Mouse (Mus musculus): ENCODE measurements around the gene Map2k7.
A peak's percentile ranks its signal among the peaks of the same experiment; 100 is the strongest.
"Not testable (repeated sequence)": the region's sequence is repeated elsewhere in the genome, so short reads cannot be mapped to it uniquely, and the experiment has no call there.

Gene Map2k7

DNA sequence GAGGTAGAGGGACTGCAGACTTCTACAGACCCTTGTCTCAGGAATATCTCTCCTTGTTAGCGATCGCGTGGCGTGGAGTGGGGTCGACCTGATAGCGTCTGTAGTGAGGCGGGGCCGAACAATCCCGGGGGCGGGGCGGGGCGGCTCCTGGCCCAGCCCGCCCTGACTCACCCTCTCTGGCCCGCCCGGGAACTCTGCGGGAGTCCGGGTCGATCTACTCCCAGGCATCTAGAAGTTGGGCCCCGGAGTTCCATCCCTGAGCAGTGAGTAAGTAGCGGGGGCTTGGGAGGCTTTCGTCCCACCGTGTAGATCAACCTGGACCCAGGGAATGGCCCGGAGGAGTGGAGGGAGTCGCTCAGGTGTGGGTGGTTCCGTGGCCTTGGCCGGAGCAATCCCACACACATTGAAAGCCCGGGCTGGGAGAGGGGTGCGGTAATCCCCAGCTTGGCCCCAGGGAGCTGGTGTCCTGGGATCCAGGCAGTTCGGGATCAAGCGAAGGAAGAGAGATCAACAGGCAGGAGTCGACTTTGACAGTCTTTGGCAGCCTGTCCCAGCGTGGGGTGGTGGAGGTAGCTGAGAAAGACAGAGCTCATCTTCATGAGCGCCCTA is 11.7 kb upstream of the Map2k7 start, which contains the start of gene Lrrc8e:
Gene Lrrc8e, plus strand, starts transcription at position 89 of the 609 bp plus-strand sequence.
- DNase-seq (ENCODE audit: low read depth) = peak; percentile 79

DNA sequence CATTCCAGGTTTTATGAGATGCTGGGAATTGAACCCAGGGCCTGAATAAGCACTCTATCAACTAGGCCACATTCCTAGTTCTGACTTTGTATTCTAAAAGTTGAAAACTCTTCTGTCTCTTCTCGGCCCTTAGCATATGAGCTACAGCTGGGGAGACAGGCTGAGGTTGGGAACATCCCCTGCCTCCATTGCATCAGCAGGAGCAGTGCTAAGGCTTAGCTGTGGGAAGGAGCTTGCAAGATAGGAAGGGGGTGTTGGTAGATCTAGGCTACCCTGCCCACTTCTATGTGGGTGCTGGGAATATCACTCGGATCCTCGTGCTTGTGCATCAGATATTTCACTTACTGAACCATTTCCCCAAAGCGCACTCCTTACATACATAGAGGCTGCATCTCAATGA is 10.6 kb upstream of the Map2k7 start:
- no peak for DNase-seq (ENCODE audit: low read depth)

DNA sequence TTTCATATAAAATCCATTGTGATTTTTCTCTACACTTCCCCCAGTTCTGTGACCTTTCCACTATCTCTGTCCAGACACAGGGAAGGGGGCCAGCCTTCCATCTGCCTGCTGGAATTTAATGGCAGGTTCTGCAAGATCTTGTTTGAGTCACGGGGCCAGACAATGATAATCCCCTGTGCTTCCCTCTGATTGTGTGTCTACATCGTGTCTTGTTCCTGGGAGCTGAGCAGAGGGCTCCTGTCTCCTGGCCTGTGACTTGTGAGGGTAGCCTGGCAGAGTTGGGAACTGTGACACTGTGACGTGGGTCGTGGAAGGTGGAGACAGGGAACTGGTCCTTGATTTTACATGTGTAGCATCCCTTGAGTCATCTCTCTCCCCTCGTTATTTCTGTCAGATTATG is 8.8 kb upstream of the Map2k7 start:
- no peak for DNase-seq (ENCODE audit: low read depth)

DNA sequence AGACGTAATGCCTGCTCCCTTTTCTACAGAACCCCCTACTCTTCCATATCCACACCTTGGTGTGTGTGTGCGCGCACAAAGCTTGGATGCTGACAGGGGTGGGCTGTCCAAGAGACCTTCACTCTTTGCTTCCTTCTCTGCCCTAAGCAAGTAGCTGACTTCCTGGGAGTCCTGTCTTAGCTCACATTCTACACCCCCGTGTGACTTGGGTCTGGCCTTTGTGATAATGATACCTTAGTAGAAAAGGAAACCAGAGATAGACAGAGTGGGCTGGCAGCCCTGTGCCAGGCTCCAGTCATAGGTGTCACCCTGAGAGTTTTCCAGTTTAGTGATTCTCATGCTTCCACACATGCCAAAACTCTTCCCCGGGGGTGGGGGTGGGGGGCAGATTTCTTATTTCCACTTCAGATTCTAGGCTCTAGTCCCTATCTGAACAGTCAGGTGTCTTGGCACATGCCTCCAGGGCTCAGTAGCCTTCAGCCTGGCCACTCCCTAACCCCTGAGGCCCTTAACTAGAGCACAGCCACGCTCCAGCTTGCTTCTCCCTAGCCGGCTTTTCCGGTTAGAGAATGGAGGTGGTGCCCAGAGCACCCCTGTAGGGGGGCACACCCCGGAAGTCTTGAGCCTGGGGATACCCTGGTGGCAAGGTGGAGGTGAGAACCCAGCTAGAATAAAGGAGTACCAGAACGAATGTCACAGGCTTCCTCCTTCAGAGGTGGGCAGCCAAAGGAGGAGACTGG is 7.8 kb upstream of the Map2k7 start:
- DNase-seq (ENCODE audit: low read depth) = no peak

DNA sequence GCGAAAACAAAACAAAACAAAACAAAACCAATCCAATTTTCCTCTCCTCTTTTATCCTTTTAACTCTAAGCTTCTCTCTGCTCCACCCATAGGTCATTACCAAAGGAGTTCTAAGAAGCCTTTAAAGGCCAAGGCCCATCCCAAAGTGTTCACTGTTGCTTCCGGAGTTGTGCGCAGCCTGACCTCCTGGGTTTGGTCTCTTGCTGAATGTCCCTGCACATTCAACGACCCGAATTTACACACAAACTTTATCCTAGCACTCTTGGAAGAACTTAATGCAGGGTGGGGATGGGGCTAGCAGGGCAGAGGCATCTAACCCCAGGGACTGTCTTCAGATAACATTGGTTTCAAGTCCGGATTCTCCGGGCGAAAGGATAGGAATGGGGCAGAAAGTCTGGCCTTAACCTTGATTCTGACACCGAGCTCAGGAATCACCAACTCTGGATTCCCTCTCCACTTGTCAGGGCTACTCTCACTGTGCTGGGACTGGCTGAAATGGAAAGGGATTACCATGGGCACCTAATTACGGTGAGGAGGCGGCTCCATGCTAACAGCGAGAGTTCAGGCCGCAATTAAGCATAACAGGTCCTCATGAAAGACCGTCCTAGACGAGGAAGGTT is 616 bp upstream of the Map2k7 start:
- DNase-seq (ENCODE audit: low read depth) = peak; percentile 30

DNA sequence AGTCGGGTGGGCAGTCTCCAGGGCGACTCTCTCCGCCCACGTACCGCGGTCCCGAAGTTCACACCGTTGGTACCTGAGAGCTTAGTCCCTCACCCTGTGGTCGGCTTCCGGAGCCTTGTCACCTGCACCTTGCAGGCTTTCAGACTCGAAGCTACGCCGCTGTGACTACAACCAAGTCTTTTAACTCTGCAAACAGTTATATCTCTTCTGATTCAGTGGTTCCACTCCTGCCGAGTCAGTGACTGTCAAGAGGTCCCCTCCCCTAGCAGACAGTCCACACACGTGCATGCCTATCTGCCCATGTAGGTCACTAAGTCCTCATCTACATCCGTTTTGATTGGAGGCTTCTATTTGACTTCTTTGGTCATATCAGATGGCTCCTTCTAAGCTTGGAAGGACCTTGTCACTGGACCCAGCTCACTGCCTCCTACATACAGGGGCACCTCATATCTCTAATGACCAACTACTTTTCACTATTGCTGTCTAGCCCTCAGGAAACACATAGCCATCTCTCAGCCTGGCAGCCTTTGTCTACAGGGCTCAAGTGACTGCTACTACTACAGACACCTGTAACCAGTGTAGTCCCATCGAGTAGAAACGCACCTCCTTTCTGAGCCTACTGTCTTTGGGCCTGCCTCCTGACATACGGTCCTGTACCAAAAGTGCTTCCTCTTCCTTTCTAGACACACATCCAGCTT is 802 bp downstream of the Map2k7 start:
- DNase-seq (ENCODE audit: low read depth) = no peak

DNA sequence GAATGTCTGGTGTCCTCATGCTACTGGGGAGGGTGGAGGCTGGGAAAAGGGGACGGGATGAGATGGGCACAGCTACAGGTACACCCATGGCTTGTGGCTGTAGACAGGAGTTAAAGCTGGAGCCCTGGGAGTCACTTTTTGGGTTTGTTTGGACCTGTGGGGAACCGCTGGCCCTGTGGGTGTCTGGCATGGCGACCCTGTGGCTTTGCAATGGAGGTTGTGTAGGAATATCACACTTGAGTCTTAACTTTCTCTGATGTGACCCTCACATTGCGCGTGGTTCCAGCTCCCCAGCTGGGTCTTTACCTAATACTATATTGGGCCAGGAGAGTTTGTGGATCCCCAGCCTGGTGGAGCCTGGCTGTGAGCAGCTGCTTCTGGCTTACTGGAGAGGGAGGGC is 6.5 kb downstream of the Map2k7 start:
- no peak for DNase-seq (ENCODE audit: low read depth)

DNA sequence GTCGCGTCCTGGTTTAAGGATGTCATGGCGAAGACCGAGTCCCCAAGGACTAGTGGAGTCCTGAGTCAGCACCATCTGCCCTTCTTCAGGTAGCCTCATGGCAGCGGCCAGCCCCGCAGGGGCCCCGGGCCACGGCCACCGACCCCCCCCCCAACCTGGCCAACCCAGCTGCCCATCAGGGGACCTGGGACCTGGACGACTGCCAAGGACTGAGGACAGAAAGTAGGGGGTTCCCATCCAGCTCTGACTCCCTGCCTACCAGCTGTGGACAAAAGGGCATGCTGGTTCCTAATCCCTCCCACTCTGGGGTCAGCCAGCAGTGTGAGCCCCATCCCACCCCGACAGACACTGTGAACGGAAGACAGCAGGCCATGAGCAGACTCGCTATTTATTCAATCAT is 7.2 kb downstream of the Map2k7 start:
- DNase-seq (ENCODE audit: low read depth) = no peak

DNA sequence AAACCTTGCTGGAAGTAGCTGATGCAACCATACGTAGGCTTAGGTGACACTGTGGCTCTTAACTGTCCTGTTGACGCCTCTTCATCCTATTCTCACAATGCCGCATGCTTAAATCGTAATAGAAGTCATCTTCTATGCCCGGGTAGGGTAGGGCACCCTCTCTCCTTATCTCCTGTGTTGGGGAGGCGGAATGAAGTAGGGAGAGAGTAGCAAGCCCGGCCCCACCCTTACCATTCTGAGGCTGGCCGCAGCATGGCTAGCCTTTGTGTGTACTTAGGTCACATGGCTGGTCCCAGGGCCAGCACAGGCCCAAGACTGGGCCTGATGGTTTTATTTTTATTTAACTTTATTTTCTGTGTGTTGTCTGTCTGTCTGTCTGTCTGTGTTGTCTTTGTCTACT is 8.7 kb downstream of the Map2k7 start:
- DNase-seq (ENCODE audit: low read depth) = no peak

DNA sequence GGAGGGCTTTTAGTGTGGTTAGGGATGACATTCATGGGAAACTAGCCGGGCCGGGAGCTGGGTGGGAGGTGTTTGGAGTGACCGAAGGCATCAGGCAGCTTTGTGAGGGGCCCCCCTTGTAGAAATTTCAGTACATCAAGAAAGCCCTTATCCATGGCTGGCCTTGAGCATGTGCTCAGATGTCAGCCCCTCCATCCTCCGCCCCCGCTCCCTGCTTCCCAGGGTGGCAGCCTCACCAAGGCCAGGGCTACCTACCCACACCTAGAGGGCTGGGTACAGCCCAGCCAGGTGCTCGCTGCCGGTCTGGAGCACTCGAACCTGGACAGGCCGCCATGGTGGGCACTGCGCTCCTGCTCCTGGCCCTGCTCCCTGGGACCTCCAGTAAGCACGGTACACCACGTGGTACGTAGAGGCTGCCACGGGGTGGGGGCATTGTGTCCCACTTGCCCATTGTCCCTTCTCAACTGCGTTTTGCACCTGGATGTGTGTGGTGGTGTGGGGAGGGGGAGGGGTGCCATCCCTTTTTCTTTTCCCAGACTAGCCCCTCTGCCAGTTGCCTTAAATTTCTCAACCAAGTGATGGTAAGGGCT is 9.5 kb downstream of the Map2k7 start, which contains the start of gene Tgfbr3l:
Gene Tgfbr3l, plus strand, starts transcription at position 264 of the 590 bp plus-strand sequence.
- DNase-seq (ENCODE audit: low read depth) = no peak

DNA sequence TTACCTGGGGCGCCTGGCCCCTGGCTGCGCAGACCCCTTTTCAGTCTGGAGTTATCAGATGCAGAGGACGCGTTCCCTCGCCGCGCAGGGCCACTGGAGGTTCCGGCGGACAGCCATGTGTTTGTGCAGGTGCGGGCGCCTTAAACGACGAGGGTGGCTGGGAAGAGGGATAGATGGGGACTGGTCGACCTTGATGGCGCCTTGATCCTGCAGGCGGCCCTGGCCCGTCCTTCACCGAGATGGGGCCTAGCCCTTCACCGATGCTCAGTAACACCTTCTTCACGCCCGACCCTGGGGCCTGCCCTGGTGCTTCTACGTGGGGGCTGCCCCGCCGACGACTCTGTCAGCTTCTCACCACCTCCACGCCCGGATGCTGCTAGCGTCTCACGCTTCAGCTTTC is 10.7 kb downstream of the Map2k7 start:
- no peak for DNase-seq (ENCODE audit: low read depth)

DNA sequence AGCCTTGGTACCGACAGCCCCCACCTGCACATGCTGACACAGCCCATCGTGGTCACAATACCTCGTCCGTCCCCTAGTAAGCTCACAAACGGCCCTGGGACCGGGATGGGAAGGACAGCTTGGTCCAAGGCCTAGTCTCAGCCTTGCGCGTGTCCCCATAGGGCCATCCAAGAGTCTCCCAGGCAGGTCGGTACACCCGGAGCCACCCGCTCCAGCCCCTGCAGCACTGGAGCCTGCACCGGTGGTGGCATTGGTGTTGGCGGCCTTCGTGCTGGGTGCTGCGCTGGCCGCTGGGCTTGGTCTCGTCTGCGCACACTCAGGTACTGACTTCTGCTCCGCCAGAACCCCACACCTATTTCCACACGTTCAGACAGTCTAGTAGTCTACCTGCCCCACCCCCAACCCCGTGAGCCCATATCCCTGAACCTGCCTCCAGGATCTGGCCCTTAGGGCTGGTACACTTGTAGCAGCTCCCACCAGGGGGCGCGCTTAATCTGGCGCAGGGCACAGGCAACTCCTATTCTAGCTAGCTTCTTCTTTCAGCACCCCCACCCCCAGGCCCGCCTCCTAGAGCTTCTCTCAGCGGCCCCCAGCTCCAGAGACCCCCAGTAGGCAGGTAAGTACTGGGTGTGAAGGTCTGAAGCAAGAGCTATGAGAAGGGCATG is 11.9 kb downstream of the Map2k7 start:
- peak; percentile 91 for DNase-seq (ENCODE audit: low read depth)

DNA sequence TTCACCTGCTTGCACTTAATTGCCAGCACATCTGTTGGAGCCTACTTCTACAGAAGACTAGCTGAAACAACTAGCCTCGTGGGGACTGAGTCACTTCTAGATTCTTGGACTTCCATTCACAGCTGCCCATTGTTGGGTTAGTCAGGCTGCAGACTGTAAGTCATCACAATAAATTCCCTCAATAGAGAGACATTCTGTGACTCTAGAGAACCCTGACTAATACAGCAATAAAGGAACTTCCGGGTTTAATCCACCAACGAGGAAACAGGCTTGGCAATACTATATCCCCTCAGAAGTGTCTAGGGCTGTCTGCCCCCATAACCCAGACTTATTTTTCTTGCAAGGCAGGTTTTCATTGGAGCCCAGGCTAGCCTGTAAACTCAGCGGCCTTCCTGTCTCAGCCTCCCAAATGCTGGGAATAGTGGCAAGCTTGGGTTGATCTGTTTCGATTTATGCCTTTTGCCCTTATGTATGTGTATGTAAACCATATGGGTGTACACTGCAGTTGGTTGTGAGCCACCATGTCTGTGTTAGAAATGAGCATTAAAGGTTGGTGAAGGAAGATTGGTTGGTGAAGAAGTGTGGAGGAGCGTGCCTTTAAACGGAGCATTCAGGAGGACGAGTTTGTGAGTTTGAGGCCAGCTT is 13.7 kb downstream of the Map2k7 start:
- DNase-seq (ENCODE audit: low read depth) = peak; percentile 68

DNA sequence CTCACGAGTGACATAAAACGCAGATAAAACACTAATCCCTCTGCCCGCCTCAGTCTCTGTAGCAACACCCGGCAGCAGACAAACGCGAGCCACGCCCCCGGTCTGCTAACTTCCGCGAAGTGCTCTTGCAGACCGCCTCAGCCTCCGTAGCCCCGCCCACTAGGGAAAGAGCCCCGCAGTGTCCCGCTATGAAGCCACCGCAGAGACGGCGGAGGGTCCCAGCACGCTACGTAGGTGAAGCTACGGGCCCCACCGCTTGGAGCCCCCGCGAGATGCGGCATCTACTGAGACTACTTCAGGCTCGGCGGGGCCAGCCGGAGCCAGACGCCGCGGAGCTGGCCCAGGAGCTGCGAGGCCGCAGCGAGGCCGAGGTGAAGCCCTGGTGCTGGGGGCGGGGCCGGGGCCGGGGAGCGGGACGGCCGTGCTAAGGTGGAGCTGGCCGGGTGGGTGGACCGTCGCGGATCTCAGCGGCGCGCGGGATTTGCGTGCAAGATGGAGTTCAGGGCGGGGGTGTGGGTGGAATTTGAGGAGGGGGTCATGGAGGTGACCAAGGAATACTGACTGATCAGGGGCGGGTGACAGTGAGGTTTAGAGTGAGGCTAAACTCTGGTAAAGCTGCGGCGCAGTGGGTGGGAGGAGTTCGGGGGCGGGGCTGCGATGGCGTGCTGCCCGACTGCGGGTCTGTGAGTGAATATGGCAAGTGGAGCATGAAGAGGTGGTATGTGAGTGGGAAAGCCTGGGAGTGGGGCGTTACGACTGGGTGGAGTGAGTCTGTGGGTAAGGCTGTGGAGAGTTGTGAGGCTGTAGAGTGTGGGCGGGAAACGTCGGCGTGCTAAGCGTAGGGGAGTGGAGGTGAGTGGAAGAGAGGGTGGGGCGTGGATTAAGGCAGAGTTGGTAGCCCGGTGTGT is 14.6 kb downstream of the Map2k7 start, which contains the start of gene Snapc2:
Gene Snapc2, plus strand, starts transcription at position 147 of the 908 bp plus-strand sequence.
- DNase-seq (ENCODE audit: low read depth) = peak; percentile 98

DNA sequence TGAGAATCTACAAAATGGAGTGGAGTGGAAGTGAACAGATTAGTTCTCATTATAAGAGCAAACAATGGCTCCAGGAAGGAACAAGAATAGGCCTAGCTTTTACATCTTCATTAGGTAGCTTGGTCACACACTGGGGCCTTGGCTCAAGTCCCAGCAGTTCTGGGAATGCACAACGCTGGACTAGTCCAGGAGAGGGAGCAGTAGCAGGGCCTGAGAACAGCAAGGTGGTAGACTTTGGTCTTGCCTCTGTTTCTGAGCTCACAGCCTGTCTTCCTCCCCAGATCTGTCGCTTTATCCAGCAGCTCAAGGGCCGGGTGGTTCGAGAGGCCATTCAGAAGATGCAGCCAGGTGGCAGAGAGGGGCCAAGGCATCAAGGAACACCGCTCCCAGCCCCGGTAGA is 15.5 kb downstream of the Map2k7 start:
- peak; percentile 89 for DNase-seq (ENCODE audit: low read depth)

DNA sequence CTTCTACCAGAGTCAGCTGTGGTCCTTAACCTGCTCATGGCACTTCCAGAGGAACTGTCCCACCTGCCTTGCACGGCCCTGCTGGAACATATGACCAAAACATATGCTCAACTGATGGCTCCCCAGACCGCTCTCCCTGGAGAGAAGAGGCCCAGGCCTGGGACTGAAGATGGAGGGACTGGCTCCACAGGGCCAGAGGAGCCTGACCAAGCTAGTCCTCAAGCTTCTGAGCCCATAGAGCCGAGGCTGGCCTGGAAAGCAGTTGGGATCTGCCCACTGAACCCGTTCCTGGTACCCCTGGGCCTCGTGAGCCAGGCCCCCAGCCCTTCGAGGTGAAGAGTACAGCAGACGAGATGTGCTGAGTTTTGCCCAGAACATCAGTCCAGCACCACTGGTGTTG is 16.9 kb downstream of the Map2k7 start:
- DNase-seq (ENCODE audit: low read depth) = not testable (repeated sequence)

DNA sequence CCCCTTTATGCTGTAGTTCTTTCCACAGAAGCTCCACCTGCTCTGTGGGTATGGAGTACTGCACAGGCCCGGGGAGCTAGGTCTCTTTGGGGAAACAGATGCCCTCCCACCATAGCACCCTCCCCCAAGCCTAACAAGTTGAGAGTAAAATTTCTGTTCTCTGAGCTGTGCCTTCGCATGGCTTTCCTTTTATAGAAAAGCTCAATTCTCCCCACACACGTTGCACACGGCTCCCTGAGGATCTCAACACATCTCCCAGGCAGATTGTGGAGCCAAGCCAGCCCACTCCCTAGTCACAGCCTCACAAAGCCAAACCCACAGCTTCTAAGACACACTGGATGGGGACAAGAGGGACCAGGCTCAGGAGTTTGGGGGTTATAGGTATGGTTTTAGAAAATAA is 18.4 kb downstream of the Map2k7 start:
- DNase-seq (ENCODE audit: low read depth) = peak; percentile 52

DNA sequence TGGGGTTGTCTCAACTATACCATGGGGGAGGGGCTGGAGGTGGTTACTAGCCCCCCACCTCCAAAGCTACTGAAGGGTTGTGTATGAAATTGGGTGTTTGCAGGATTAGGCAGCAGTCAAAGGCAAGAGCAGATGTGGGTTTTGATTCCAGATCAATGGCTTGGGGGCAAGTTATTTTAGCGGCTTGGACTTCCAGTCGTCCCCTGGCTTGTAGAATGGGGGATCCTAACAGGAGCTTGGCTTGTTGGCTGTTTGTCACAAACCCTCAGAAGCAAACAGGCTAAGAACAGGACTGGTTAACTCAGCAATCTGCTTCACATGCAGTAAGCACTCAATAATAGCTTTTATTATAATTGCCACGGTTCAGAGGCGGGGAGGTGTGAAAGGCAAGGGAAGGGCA is 18.8 kb downstream of the Map2k7 start:
- no peak for DNase-seq (ENCODE audit: low read depth)

DNA sequence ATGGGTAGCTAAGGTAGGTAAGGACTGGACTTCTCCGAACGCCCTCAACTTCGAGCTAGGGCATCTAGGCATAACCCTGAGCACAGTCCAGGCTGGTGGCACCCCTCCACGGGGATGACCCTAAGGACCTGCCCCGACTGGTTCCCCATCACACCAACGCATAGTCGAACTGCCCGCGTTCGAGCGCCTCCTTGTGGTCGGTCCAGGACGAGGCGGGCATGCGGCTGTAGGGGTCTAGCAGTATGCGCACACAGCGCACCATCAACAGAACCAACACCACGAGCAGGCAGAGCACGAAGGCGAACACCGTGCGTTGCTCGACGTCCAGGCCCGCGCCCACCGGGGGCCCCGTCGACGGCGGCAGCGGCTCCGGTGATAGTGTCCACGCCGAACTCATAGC is 19.7 kb downstream of the Map2k7 start:
- peak; percentile 87 for DNase-seq (ENCODE audit: low read depth)

DNA sequence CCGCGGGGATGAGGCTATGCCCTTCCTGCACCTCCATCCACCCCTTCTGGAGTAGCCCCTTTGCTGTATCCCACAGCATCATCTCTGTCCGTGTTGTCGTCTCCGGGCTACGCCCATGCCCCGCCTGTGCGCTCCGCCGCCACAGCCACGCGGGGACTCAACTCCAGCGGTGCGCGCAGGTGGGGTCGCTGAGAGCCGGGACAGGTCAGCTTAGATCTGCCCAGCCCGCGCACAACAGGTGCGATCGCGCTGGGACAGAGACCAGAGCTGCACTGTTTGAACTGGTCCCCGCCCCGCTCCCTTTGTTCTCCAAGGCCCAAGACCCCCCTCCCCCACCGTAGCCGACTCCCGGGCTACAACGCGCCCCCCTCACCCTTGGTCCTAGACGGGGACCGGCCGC is 20.1 kb downstream of the Map2k7 start:
- DNase-seq (ENCODE audit: low read depth) = no peak
